Mouse (Mus musculus): Measurements from ENCODE around the gene Usp54.

DNA sequence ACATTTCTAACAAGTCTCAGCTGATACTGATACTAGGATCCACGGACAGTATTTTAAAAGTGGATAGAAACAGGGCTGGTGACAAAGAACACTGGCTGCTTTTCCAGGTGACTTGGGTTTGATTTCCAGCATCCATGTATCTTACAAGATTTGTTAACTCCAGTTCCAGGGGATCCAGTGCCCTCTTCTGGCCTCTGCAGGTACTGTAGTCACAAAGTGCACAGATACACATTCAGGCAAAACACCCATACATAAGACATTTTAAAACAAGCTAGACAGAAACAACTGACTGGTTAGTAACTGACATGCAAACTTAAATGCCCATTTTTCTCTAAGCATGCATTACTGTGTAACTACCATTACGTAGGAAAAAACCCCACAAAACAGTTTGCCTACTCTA, 32.1 kb upstream of the Usp54 start:
- no peak for TF ChIP-seq TAL1 (IDR thresholded peaks at IDR 0.05; ENCODE audit: low read length)
- no peak for TF ChIP-seq GATA1 (IDR thresholded peaks at IDR 0.05; ENCODE audit: low read length)
